Mouse (Mus musculus) 416B (cell line): ENCODE results near the gene Itga6.
A peak's percentile ranks its signal among the peaks of the same experiment; 100 is the strongest.

Experiments
- DNase-seq: peaks from one replicate; pipeline ENCODE4 v3.0.0; 2011; ENCODE audit warnings: low read depth

Gene Itga6

GRCm38 (mm10) chr2:71730623-71731612, 14.5 kb upstream of the Itga6 start:
- DNase-seq: peak; percentile 72

- no peak for DNase-seq
These were observed 10.5 kb upstream of the Itga6 start for GRCm38 (mm10) chr2:71734792-71735392.

GRCm38 (mm10) chr2:71735541-71736159, 9.8 kb upstream of the Itga6 start:
- DNase-seq: peak; percentile 51

- DNase-seq: no peak
These were observed 9.2 kb upstream of the Itga6 start for GRCm38 (mm10) chr2:71736213-71736612.

- DNase-seq: no peak
These were observed 6.1 kb upstream of the Itga6 start for GRCm38 (mm10) chr2:71739173-71739860.

GRCm38 (mm10) chr2:71742557-71742956, 2.9 kb upstream of the Itga6 start:
- no peak for DNase-seq

GRCm38 (mm10) chr2:71743377-71743776, 2.0 kb upstream of the Itga6 start:
- no peak for DNase-seq

- no peak for DNase-seq
These were observed 1.1 kb upstream of the Itga6 start for GRCm38 (mm10) chr2:71744320-71744719.

- peak; percentile 46 for DNase-seq
These were observed 432 bp upstream of the Itga6 start for GRCm38 (mm10) chr2:71744861-71745507.

- no peak for DNase-seq
These were observed 3.0 kb downstream of the Itga6 start for GRCm38 (mm10) chr2:71748451-71748850.

GRCm38 (mm10) chr2:71749367-71750086, 4.1 kb downstream of the Itga6 start:
- DNase-seq: peak; percentile 54

GRCm38 (mm10) chr2:71750087-71750453, 4.7 kb downstream of the Itga6 start:
- DNase-seq: no peak

GRCm38 (mm10) chr2:71751336-71751735, 5.9 kb downstream of the Itga6 start:
- DNase-seq: peak; percentile 87

- peak; percentile 89 for DNase-seq
These were observed 6.4 kb downstream of the Itga6 start for GRCm38 (mm10) chr2:71751863-71752262.

GRCm38 (mm10) chr2:71752383-71752782, 7.0 kb downstream of the Itga6 start:
- DNase-seq: peak; percentile 72

- DNase-seq: peak; percentile 74
These were observed 7.7 kb downstream of the Itga6 start for GRCm38 (mm10) chr2:71753161-71753560.

GRCm38 (mm10) chr2:71755748-71756147, 10.3 kb downstream of the Itga6 start:
- peak; percentile 39 for DNase-seq

- peak; percentile 89 for DNase-seq
These were observed 11.7 kb downstream of the Itga6 start for GRCm38 (mm10) chr2:71757098-71757497.

- peak; percentile 34 for DNase-seq
These were observed 13.4 kb downstream of the Itga6 start for GRCm38 (mm10) chr2:71758591-71759531.

GRCm38 (mm10) chr2:71760091-71760490, 14.7 kb downstream of the Itga6 start:
- DNase-seq: no peak
